Mouse (Mus musculus): ENCODE measurements around the gene Mxd1.

GRCm38 (mm10) chr6:86654270-86654916, 14.6 kb downstream of the Mxd1 start:
- TF ChIP-seq CTCF (IDR thresholded peaks at IDR 0.05; ENCODE audit: extremely low read depth, insufficient read depth, insufficient read length, insufficient replicate concordance) (no peak), POLR2A (IDR thresholded peaks at IDR 0.05; ENCODE audit: low read depth, low read length) (no peak)

Measured in spleen, adult 2 months (tissue).